Mouse (Mus musculus) liver (tissue): ENCODE measurements around the gene Dpp4.

Experiments
- DNase-seq: peaks from one replicate; pipeline ENCODE4 v3.0.0-alpha.2; 2020; ENCODE audit warnings: mixed read lengths

Gene Dpp4

DNA sequence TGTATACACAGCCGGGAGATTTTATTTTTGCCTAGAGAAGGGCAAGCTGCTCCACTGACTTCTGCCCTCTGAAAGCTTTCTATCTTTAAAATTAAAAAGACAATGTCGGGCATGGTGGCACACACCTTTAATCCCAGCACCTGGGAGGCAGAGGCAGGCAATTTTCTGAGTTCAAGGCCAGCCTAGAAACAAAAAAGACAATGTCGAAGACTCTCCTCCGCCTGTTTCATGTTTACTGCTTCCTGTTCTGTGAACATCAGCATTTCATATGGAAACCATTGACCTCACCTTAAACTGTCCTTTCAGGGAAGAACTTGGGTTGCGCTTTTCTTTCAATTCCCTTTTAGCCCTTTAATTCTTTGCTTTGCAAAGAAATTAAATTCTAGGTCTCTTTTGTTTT lies 3.8 kb downstream of the Dpp4 start:
- no peak for DNase-seq

DNA sequence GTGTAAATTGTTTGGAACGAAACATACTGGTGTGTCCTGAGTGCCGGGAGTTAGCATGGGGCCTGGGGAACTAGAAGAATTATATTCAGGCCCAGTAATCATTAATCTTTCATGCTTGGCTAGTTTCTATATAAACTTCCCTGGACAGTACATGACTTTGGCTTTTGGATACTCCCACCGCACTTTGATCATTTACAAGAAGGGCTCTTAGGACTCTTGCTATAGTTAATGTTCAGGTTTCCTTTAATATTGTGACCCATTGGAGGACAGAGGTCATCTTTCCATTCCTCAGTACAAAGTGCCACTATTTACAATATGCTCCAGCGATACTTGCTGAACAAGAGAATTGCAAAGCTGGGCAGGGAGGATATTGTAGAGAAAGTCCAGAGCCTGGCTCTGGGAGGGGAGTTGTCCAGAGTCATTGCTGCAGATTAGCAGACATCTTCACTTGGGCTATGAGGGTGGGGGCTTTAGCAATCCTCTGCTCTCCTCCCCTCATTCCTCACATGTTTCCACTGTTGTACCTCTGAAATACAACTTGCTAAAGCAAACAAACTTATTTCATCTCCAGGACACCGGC lies 8.4 kb downstream of the Dpp4 start:
- DNase-seq = no peak

DNA sequence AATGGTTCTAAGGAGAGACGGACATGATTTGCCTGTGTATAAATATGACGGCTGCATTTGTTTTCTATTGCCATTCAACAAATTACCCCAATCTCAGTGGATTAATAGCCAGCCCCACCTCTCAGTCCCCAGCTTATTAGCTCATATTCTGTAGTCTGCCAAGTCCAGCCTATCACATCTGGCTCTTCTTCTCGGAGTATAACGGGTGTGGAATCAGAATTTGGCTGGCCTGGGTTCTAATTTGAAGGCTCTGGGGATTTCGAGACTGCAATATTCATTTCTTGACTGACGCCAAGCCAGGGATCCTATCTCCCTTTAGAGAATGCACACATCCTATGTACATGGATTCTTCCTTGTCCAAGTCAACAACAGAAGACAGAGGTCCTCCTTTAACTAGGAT lies 11.0 kb downstream of the Dpp4 start:
- DNase-seq = no peak

GRCm38 (mm10) chr2:62399832-62400231 lies 12.2 kb downstream of the Dpp4 start:
- no peak for DNase-seq

- DNase-seq = no peak
These were observed 12.7 kb downstream of the Dpp4 start for GRCm38 (mm10) chr2:62399361-62399760.

DNA sequence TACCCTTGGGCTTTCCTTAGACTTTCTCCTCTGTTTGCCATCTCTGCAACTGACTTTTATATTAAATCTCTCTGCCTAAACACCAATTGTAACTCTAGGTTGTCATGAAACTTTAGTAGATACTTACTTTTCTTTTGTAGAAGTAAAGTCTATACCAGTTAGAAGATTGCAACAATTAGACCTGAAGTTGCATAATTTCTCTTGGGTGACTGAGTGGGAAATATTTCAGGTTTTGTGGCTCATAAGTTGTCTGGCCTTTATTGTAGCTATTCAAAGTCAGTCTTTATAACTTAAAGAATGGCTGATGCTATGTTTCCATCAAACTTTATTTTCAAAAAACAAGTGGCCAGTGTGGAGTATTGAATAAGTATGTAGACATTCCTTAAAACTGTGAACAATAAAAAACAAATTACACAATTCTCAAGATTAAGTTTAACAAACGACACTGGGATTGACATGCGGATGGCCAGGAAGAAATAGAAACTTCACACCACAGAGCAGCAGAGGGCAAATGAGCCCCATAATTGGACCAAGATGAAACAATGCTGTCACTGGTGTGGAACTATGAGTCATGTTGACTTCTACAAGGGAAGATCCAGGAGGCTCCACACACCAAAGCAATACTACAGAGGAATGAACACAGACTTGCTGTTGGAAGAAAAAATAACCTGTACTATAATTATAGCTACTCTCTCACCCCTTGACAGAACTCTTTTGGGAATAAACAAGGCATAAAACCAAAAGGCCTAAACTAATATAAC lies 13.7 kb downstream of the Dpp4 start:
- DNase-seq = no peak

DNA sequence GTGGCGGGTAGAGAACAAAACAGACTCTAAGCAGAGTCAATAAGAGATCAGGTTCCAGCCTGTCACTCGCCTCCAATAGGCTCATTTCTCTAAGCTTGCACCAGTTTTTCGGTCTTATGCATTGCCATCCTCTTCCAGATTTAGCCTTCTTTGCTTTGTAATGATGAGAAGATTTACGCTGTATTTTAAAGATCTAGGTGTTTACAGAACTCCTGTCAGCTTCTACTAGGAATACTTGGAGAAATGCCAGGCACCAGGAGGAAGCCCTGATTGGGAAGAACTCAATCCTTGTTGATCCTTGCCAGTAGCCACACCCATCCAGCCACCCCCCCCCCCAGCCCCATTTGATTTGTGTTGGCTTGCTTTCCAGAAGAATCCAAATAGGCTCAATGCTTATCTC lies 14.4 kb downstream of the Dpp4 start:
- no peak for DNase-seq

DNA sequence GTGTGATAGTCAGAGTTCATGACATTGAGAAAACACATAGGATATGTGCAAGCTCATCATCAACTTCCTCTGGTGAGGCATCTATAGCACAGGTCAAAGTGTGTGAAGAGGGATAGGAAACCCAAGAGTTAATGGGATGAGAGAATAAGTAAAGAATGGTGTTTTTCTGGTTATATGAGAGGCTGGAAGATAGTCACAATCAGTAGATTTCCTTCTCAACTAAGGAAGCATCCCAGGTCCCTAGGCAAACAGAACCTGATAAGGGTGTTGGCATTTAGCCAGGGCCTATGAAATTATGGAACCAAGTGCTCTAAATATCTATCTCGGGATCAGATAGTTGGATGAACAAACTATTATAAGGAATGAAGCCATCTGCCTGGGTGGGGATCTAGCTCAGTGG lies 15.2 kb downstream of the Dpp4 start:
- DNase-seq = no peak

DNA sequence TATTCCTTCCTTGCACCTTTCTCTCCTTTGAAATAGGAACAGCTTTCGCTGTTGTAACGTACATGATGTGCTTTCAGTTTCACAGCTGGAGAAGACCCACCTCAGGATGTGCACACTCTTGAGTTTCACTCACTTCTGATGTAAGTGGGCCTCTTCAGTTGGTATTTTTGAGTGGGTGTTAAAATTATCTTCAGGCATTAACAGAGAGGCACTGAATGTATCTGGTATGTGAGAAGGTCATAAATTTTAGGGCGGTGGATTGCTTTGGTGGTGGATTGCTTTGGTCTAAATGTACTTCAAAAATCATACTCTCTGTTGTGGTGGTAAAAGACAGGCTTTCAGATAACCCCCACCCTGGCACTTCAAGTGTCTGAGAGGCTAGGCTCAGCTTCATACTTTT lies 17.2 kb downstream of the Dpp4 start:
- no peak for DNase-seq

- DNase-seq = no peak
These were observed 19.9 kb downstream of the Dpp4 start for GRCm38 (mm10) chr2:62392098-62392497.

DNA sequence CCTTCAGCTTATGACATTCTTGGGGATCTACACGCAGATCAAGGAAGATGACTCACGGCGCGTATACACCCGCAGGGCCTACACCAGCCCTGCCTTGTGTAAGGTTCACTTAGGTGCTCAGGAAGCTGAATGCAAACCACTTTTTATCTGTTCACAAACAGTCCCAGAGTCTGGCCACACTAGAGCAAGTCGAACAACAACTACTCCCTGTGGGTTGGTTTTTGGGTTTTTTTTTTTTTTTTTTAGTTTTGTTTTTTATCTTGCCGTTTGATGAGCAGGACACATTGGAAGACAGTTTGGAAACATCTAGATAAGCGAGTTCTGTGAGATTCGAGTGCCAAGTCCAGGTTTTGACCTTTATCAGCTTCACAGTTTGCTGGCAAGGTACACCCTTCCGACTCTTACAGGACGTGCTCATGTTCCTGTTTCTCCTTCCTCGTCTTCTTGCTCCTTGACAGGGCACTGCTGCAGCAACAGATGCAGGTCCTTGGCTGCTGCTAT lies 21.0 kb downstream of the Dpp4 start:
- DNase-seq = peak; percentile 7

DNA sequence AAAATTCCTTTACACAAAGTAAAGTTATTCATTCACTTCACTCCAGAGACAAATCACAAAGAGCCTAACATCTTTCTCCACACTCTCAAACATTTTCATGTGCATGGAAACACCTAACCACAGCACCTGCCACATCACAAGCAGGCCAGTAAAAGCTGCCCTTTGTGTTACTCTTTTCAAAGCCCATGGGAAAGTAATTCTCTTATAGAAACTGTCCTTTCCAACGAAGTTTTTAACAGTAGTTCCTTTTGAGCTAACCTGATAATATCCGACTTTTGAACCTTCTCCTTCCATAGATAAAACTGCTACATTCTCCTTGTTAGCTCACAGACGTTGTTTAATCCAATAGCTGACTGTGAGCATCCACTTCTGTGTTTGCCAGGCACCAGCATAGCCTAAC lies 21.7 kb downstream of the Dpp4 start:
- DNase-seq = no peak

- no peak for DNase-seq
These were observed 23.2 kb downstream of the Dpp4 start for GRCm38 (mm10) chr2:62388841-62389240.

DNA sequence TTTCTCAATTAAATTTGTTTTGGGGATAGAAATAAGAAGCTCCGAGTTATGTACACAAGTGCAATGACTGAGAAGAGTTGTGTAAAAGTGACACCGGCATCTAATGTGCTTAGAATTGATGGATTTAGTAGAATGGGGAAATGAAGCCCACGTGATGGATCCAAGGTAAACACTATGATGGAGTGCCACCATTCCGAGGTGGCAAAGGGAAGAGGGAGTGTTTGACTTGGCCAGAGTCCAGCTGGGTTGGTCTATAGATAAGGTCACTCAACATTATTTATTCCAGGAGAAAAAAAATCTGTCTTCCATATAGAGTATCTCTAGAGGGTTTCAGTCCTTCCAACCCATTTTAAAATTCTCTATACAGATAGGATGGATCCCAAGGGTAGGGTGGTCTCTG lies 28.8 kb downstream of the Dpp4 start:
- DNase-seq = no peak

DNA sequence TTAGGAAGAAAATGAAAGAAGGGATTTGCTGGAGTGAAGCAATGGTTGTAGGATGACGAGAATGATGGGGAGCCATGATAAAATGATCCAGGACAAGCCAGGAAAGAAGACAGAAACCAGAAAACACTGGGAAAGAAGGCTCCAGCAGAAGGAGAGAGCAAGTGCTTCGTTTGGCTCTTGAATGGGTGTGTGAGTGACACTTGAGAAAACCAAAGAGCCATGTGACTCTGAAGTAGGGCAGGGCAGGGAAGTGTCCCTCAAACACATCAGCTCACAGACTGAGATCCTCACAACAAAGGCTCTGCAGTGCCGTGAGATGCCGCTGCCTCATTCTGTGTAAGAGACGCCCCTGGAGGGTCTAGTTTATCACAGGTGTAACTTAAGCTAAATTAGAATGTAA lies 29.6 kb downstream of the Dpp4 start:
- no peak for DNase-seq

GRCm38 (mm10) chr2:62381756-62382155 lies 30.3 kb downstream of the Dpp4 start:
- no peak for DNase-seq

GRCm38 (mm10) chr2:62373692-62374091 lies 38.3 kb downstream of the Dpp4 start:
- no peak for DNase-seq

GRCm38 (mm10) chr2:62370048-62370447 lies 42.0 kb downstream of the Dpp4 start:
- DNase-seq = no peak

DNA sequence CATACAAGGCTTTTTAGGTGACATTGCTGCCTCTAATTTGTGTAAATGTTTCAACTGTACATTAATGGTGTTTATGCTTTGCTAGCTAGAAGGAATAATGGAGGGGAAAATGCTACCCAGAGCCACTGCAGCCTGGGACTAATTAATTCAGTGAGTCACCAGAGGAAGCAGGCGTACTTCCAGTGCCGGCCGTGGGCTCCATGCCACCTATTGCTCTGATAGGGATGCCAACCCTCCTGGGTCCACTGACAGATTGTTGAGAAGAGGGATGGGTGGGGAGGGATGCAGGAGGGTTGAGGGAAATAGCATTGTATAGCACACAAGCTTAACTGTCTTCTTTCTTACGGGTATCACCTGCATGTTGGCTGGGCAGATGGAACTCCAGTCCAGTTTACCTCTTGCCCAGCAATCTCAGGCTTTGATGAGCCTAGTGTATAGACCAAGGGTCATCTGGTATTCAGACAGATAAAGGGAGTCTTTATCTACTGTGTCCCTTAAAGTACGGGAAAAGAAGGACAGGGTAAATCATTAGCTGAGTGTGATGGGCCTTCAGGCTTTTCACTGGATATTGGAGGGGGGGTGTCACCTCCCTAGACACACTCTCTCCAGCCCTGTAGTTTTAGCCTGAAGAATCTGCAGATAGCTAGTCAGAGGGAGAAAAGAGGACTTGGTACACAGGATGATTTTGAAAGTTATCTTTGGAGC lies 43.5 kb downstream of the Dpp4 start:
- no peak for DNase-seq

GRCm38 (mm10) chr2:62363606-62364005 lies 48.4 kb downstream of the Dpp4 start:
- no peak for DNase-seq

DNA sequence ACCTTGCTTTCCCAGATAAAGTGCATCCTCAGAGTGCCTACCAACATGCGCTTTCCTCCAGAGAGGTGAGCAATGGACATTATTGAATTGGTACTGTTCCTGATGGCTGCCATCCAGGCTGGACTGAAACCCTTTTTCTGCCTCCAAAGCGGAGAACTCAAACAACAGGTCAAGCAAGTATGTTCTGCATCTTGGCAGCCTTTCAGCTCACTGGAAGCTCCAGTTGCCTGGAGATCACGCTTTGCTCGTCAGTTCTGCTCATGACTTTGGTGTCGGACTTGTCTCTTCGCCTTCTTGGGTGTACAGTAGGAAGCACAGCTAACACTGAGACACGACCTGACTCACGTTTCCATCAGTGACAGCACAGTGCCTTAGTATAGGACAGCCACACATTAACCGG lies 49.8 kb downstream of the Dpp4 start:
- no peak for DNase-seq

DNA sequence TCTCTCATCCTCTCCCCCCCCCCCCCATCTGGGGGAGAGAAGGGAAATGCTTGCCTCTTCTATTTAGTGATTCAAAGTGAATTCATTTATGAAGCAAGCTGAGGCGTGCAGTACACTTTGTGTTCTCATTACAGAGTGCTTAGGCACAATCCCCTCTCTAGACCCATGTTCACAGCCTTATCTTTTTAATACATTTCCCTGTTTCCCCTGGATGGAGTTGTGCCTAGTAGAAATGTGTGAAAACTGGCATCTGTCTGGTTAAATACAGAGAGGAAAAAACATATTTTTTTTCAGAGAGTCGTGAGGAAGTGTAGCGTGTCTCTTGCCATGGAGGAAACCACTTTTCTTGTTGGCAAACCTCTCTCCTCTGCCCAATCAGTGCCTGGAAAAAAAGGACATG lies 50.5 kb downstream of the Dpp4 start:
- DNase-seq = no peak

DNA sequence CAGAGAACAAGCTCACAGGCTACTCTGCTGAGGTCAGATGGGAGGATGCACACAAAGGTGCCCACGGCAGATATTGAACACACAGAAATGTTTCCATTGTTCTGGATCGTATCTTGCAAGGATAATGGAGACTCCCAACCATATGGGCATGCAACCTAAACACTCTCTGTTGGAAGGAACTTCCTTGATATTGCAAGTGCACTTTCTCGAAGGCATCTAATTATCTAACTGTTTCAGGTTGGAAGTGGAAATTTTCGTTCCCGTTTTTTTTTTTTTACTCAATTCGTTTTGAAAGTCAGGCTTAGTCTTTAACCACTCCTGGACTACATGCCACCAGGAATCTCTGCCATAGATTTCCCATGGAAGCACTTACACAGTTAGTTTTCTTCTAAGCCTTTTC lies 51.2 kb downstream of the Dpp4 start:
- DNase-seq = no peak

GRCm38 (mm10) chr2:62357259-62357658 lies 54.8 kb downstream of the Dpp4 start:
- no peak for DNase-seq
